Mouse (Mus musculus): ENCODE data around the gene Otof. TPM values are rescaled to one million over a fixed set of nuclear protein-coding genes. Genes with fewer than 3 reads are reported as not detected.

The Otof gene
- polyA plus RNA-seq (2015; fragmentation: Nextera tagmentation; extraction: Ambion mirVana) = 0.04 and 0.09 TPM in 2 replicates

GRCm38 (mm10) chr5:30461821-30462220 lies at the start of gene Otof:
Gene Otof, minus strand, starts transcription at chr5:30461932.
- 25% methylated on average over 10 of the region's 12 CpGs for WGBS
- no peak within 1 kb of the TSS for H3K4me2 ChIP-seq (ENCODE audit: low read length)
- no peak for TF ChIP-seq CTCF (IDR thresholded peaks at IDR 0.05; ENCODE audit: low read depth)
- no peaks in the 10 kb centered on the region; the same call in 1 of the 2 replicates for H3K4me1 ChIP-seq (replicated peaks; ENCODE audit: insufficient read depth, low read length)
- ATAC-seq (replicated peaks; ENCODE audit: low FRiP score, low read depth) (no peak; the same call in 1 of the 2 replicates), DNase-seq (ENCODE audit: low spot score) (peak; percentile 21)
- H3K9me3 ChIP-seq (replicated peaks; ENCODE audit: low read length) = no peaks in the 10 kb centered on the region
- no peak within 1 kb of the TSS for H3K9ac ChIP-seq (ENCODE audit: low read depth, low read length)
- H3K36me3 ChIP-seq (ENCODE audit: insufficient read depth, low read length) = no peaks in the 10 kb centered on the region
- H3K27ac ChIP-seq = no peak within 1 kb of the TSS
- no peaks in the 10 kb centered on the region for H3K27me3 ChIP-seq (ENCODE audit: insufficient read depth, low read length)
- no peak within 1 kb of the TSS for H3K4me3 ChIP-seq (replicated peaks; ENCODE audit: low read depth, low read length)

- no peaks in the 10 kb centered on the region for H3K36me3 ChIP-seq (ENCODE audit: insufficient read depth, low read length)
- H3K27ac ChIP-seq = no peak overlapping the region
- ATAC-seq (replicated peaks; ENCODE audit: low FRiP score, low read depth) = no peak
- TF ChIP-seq CTCF (IDR thresholded peaks at IDR 0.05; ENCODE audit: low read depth) = no peak
- WGBS = 65% methylated on average over 7 of the region's 7 CpGs
- no peak overlapping the region for H3K9ac ChIP-seq (ENCODE audit: low read depth, low read length)
- H3K4me2 ChIP-seq (ENCODE audit: low read length) = no peak overlapping the region
- no peaks in the 10 kb centered on the region for H3K4me1 ChIP-seq (replicated peaks; ENCODE audit: insufficient read depth, low read length)
- no peak for DNase-seq (ENCODE audit: low spot score)
- no peaks in the 10 kb centered on the region for H3K9me3 ChIP-seq (replicated peaks; ENCODE audit: low read length)
- no peaks in the 10 kb centered on the region for H3K27me3 ChIP-seq (ENCODE audit: insufficient read depth, low read length)
- H3K4me3 ChIP-seq (replicated peaks; ENCODE audit: low read depth, low read length) = no peak overlapping the region
These were observed 35.6 kb upstream of the Otof start for GRCm38 (mm10) chr5:30497299-30497698.

GRCm38 (mm10) chr5:30496821-30497220 lies 35.1 kb upstream of the Otof start:
- Histone ChIP-seq H3K4me2 (ENCODE audit: low read length) (no peak overlapping the region), H3K4me3 (replicated peaks; ENCODE audit: low read depth, low read length) (no peak overlapping the region), H3K27ac (no peak overlapping the region), H3K9me3 (replicated peaks; ENCODE audit: low read length) (no peaks in the 10 kb centered on the region), H3K27me3 (ENCODE audit: insufficient read depth, low read length) (no peaks in the 10 kb centered on the region), H3K9ac (ENCODE audit: low read depth, low read length) (no peak overlapping the region), H3K4me1 (replicated peaks; ENCODE audit: insufficient read depth, low read length) (no peaks in the 10 kb centered on the region), H3K36me3 (ENCODE audit: insufficient read depth, low read length) (no peaks in the 10 kb centered on the region)
- WGBS = 84% methylated on average over 8 of the region's 8 CpGs
- TF ChIP-seq CTCF (IDR thresholded peaks at IDR 0.05; ENCODE audit: low read depth) = no peak
- ATAC-seq (replicated peaks; ENCODE audit: low FRiP score, low read depth) = no peak
- DNase-seq (ENCODE audit: low spot score) = no peak

DNA sequence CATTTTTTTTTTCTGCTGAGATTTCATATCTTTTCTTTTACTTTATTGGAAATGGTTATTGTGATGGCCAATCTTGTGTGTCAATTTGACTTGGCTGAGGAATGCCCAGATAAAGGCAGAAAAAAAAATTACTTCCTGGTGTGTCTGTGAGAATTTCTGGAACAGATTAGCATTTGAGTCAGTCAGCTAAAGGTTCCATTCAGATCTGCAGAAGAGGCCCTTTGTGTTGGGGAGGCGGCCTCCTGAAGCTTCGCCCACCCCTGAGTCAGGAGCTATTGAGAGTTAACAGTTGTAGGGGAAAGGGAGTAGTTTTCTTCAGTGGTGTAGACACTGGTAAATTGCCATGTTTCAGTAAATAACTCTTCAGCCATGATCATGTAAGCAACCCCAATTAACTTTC lies 33.6 kb upstream of the Otof start:
- no peak for DNase-seq (ENCODE audit: low spot score)
- no peak for ATAC-seq (replicated peaks; ENCODE audit: low FRiP score, low read depth)
- 93% methylated on average over 2 of the region's 2 CpGs for WGBS

GRCm38 (mm10) chr5:30494606-30495005 lies 32.9 kb upstream of the Otof start:
- no peak overlapping the region for H3K4me2 ChIP-seq (ENCODE audit: low read length)
- no peak overlapping the region for H3K9ac ChIP-seq (ENCODE audit: low read depth, low read length)
- TF ChIP-seq CTCF (IDR thresholded peaks at IDR 0.05; ENCODE audit: low read depth) = no peak
- H3K4me3 ChIP-seq (replicated peaks; ENCODE audit: low read depth, low read length) = no peak overlapping the region
- 71% methylated on average over 7 of the region's 7 CpGs for WGBS
- H3K9me3 ChIP-seq (replicated peaks; ENCODE audit: low read length) = no peaks in the 10 kb centered on the region
- DNase-seq (ENCODE audit: low spot score) = no peak
- H3K36me3 ChIP-seq (ENCODE audit: insufficient read depth, low read length) = no peaks in the 10 kb centered on the region
- no peak for ATAC-seq (replicated peaks; ENCODE audit: low FRiP score, low read depth)
- no peaks in the 10 kb centered on the region for H3K27me3 ChIP-seq (ENCODE audit: insufficient read depth, low read length)
- no peak overlapping the region for H3K27ac ChIP-seq
- H3K4me1 ChIP-seq (replicated peaks; ENCODE audit: insufficient read depth, low read length) = no peaks in the 10 kb centered on the region

More for the DNA sequence above, 33.6 kb upstream of the Otof start:
- Histone ChIP-seq H3K4me1 (replicated peaks; ENCODE audit: insufficient read depth, low read length) (no peaks in the 10 kb centered on the region), H3K4me2 (ENCODE audit: low read length) (no peak overlapping the region), H3K9ac (ENCODE audit: low read depth, low read length) (no peak overlapping the region), H3K36me3 (ENCODE audit: insufficient read depth, low read length) (no peaks in the 10 kb centered on the region), H3K4me3 (replicated peaks; ENCODE audit: low read depth, low read length) (no peak overlapping the region), H3K27me3 (ENCODE audit: insufficient read depth, low read length) (no peaks in the 10 kb centered on the region), H3K9me3 (replicated peaks; ENCODE audit: low read length) (no peaks in the 10 kb centered on the region), H3K27ac (no peak overlapping the region)
- no peak for TF ChIP-seq CTCF (IDR thresholded peaks at IDR 0.05; ENCODE audit: low read depth)

- 69% methylated on average over 7 of the region's 7 CpGs for WGBS
- ATAC-seq (replicated peaks; ENCODE audit: low FRiP score, low read depth) = no peak
- H3K9ac ChIP-seq (ENCODE audit: low read depth, low read length) = no peak overlapping the region
These were observed 32.0 kb upstream of the Otof start for GRCm38 (mm10) chr5:30493723-30494122.

GRCm38 (mm10) chr5:30490845-30491244 lies 29.1 kb upstream of the Otof start:
- 60% methylated on average over 5 of the region's 5 CpGs for WGBS
- H3K4me1 ChIP-seq (replicated peaks; ENCODE audit: insufficient read depth, low read length) = no peaks in the 10 kb centered on the region
- H3K9me3 ChIP-seq (replicated peaks; ENCODE audit: low read length) = no peaks in the 10 kb centered on the region
- ATAC-seq (replicated peaks; ENCODE audit: low FRiP score, low read depth) = no peak
- peak; percentile 40 for DNase-seq (ENCODE audit: low spot score)
- no peak overlapping the region for H3K4me3 ChIP-seq (replicated peaks; ENCODE audit: low read depth, low read length)
- H3K9ac ChIP-seq (ENCODE audit: low read depth, low read length) = no peak overlapping the region
- H3K4me2 ChIP-seq (ENCODE audit: low read length) = no peak overlapping the region
- no peaks in the 10 kb centered on the region for H3K27me3 ChIP-seq (ENCODE audit: insufficient read depth, low read length)
- no peak for TF ChIP-seq CTCF (IDR thresholded peaks at IDR 0.05; ENCODE audit: low read depth)
- no peak overlapping the region for H3K27ac ChIP-seq
- no peaks in the 10 kb centered on the region for H3K36me3 ChIP-seq (ENCODE audit: insufficient read depth, low read length)

More at GRCm38 (mm10) chr5:30493723-30494122, 32.0 kb upstream of the Otof start:
- no peaks in the 10 kb centered on the region for H3K36me3 ChIP-seq (ENCODE audit: insufficient read depth, low read length)
- no peak overlapping the region for H3K27ac ChIP-seq
- no peaks in the 10 kb centered on the region for H3K9me3 ChIP-seq (replicated peaks; ENCODE audit: low read length)
- no peaks in the 10 kb centered on the region for H3K27me3 ChIP-seq (ENCODE audit: insufficient read depth, low read length)
- H3K4me2 ChIP-seq (ENCODE audit: low read length) = no peak overlapping the region
- TF ChIP-seq CTCF (IDR thresholded peaks at IDR 0.05; ENCODE audit: low read depth) = no peak
- no peak for DNase-seq (ENCODE audit: low spot score)
- no peak overlapping the region for H3K4me3 ChIP-seq (replicated peaks; ENCODE audit: low read depth, low read length)
- H3K4me1 ChIP-seq (replicated peaks; ENCODE audit: insufficient read depth, low read length) = no peaks in the 10 kb centered on the region

Measured in kidney, postnatal 0 days (tissue).